Mouse (Mus musculus) bone marrow, adult 2 months (tissue): ENCODE measurements around the gene Plxna4. TPM values are rescaled to one million over a fixed set of nuclear protein-coding genes. Genes with fewer than 3 reads are reported as not detected.

Experiments used
- H3K27ac ChIP-seq: fragments of 200-500 bp; 2 replicates; pipeline ENCODE4 v1.5.1; 2012; ENCODE audit warnings: low read depth, mild to moderate bottlenecking, control low read depth, inconsistent platforms, low read length; ENCODE audit not compliant: control insufficient read depth, poor library complexity, insufficient read depth
- H3K4me1 ChIP-seq: fragments of 200-500 bp; 2 replicates; pipeline ENCODE4 v1.6.1; 2011; ENCODE audit warnings: low read length; ENCODE audit not compliant: control insufficient read depth, insufficient read depth
- H3K4me3 ChIP-seq: fragments of 200-500 bp; replicated peaks from 2 replicates; pipeline ENCODE3; 2011; ENCODE audit warnings: mild to moderate bottlenecking, low read depth, low read length, control low read depth; ENCODE audit not compliant: control insufficient read depth
- CTCF ChIP-seq: fragments of 200-500 bp; IDR thresholded peaks from 2 replicates; pipeline ENCODE4 v1.5.1; 2011; ENCODE audit warnings: low read length, control low read depth; ENCODE audit not compliant: control insufficient read depth, insufficient read depth
- POLR2A ChIP-seq: fragments of 200-500 bp; IDR thresholded peaks from 2 replicates; pipeline ENCODE4 v1.6.1; 2011; ENCODE audit warnings: low read depth, mild to moderate bottlenecking, control low read depth, low read length, borderline replicate concordance; ENCODE audit not compliant: control insufficient read depth
- WGBS: fragments of 180-500 bp; shearing (Covaris S2); methylation state at CpG from one replicate; pipeline ENCODE4 v1.1.7; 2018; 5-methylcytosine and 5-hydroxymethylcytosine counted together
- polyA plus RNA-seq: library from polyadenylated mRNA; stranded (reverse); fragments of >200 nt; gene quantifications from 2 replicates; pipeline ENCODE4 v1.2.4, GENCODE M21; 2011; ENCODE audit warnings: low replicate concordance; ENCODE audit not compliant: missing spikeins, insufficient read depth, insufficient read length

Plxna4 gene
- polyA plus RNA-seq, 1 experiment = 6.6 TPM

- 74% methylated on average over 6 of the region's 6 CpGs for WGBS
- Histone ChIP-seq H3K4me3 (no peak overlapping the region), H3K27ac (no peak overlapping the region), H3K4me1 (no peaks in the 10 kb centered on the region)
- no peak for TF ChIP-seq POLR2A
- TF ChIP-seq CTCF = no peak
Observed at GRCm38 (mm10) chr6:32246036-32246435, 342.0 kb downstream of the Plxna4 start.

- WGBS = 64% methylated on average over 2 of the region's 2 CpGs
- no peak for TF ChIP-seq POLR2A
- no peak for TF ChIP-seq CTCF
- no peak overlapping the region for H3K4me3 ChIP-seq
- H3K27ac ChIP-seq = no peak overlapping the region
- H3K4me1 ChIP-seq = no peaks in the 10 kb centered on the region
Observed at GRCm38 (mm10) chr6:32243040-32243439, 345.0 kb downstream of the Plxna4 start.

GRCm38 (mm10) chr6:32231383-32231782 lies 356.6 kb downstream of the Plxna4 start:
- Histone ChIP-seq H3K4me1 (no peaks in the 10 kb centered on the region), H3K27ac (no peak overlapping the region), H3K4me3 (no peak overlapping the region)
- 79% methylated on average over 2 of the region's 2 CpGs for WGBS
- TF ChIP-seq POLR2A (no peak), CTCF (no peak)

GRCm38 (mm10) chr6:32226636-32227035 lies 361.4 kb downstream of the Plxna4 start:
- H3K4me3 ChIP-seq = no peak overlapping the region
- TF ChIP-seq POLR2A (no peak), CTCF (no peak)
- H3K27ac ChIP-seq = no peak overlapping the region
- no peaks in the 10 kb centered on the region for H3K4me1 ChIP-seq
- WGBS = 73% methylated on average over 1 of the region's 1 CpGs

- no peak overlapping the region for H3K4me3 ChIP-seq
- TF ChIP-seq CTCF (no peak), POLR2A (no peak)
- H3K27ac ChIP-seq = no peak overlapping the region
- 76% methylated on average over 7 of the region's 7 CpGs for WGBS
- no peaks in the 10 kb centered on the region for H3K4me1 ChIP-seq
Observed at GRCm38 (mm10) chr6:32224007-32224703, 363.8 kb downstream of the Plxna4 start.

GRCm38 (mm10) chr6:32220765-32221164 lies 367.2 kb downstream of the Plxna4 start:
- no peak overlapping the region for H3K27ac ChIP-seq
- H3K4me3 ChIP-seq = no peak overlapping the region
- no peaks in the 10 kb centered on the region for H3K4me1 ChIP-seq
- WGBS = 85% methylated on average over 8 of the region's 8 CpGs
- no peak for TF ChIP-seq CTCF
- no peak for TF ChIP-seq POLR2A

- no peak overlapping the region for H3K27ac ChIP-seq
- TF ChIP-seq POLR2A = no peak
- no peak for TF ChIP-seq CTCF
- H3K4me1 ChIP-seq = no peaks in the 10 kb centered on the region
- WGBS = 76% methylated on average over 3 of the region's 3 CpGs
- H3K4me3 ChIP-seq = no peak overlapping the region
Observed at GRCm38 (mm10) chr6:32218544-32218943, 369.4 kb downstream of the Plxna4 start.

- TF ChIP-seq CTCF (no peak), POLR2A (no peak)
Observed at GRCm38 (mm10) chr6:32212439-32212838, 375.6 kb downstream of the Plxna4 start.

GRCm38 (mm10) chr6:32210139-32210538 lies 377.9 kb downstream of the Plxna4 start:
- 82% methylated on average over 7 of the region's 7 CpGs for WGBS
- no peak for TF ChIP-seq POLR2A
- no peak for TF ChIP-seq CTCF
- Histone ChIP-seq H3K4me1 (no peaks in the 10 kb centered on the region), H3K27ac (no peak overlapping the region), H3K4me3 (no peak overlapping the region)

More at GRCm38 (mm10) chr6:32212439-32212838, 375.6 kb downstream of the Plxna4 start:
- Histone ChIP-seq H3K4me3 (no peak overlapping the region), H3K4me1 (no peaks in the 10 kb centered on the region), H3K27ac (no peak overlapping the region)
- WGBS = 78% methylated on average over 4 of the region's 4 CpGs
